Mouse (Mus musculus): ENCODE data around the gene Itpk1. TPM values are rescaled to one million over a fixed set of nuclear protein-coding genes. Genes with fewer than 3 reads are reported as not detected.

The Itpk1 gene
- polyA plus RNA-seq, 2 experiments from 2014 or later = 16.2 to 18.4 TPM

- no peak for ATAC-seq
These were observed 153.5 kb downstream of the Itpk1 start for GRCm38 (mm10) chr12:102551186-102551585.

GRCm38 (mm10) chr12:102550529-102550928, 154.2 kb downstream of the Itpk1 start:
- no peak for ATAC-seq

GRCm38 (mm10) chr12:102545122-102545521, 159.6 kb downstream of the Itpk1 start:
- ATAC-seq = no peak

DNA sequence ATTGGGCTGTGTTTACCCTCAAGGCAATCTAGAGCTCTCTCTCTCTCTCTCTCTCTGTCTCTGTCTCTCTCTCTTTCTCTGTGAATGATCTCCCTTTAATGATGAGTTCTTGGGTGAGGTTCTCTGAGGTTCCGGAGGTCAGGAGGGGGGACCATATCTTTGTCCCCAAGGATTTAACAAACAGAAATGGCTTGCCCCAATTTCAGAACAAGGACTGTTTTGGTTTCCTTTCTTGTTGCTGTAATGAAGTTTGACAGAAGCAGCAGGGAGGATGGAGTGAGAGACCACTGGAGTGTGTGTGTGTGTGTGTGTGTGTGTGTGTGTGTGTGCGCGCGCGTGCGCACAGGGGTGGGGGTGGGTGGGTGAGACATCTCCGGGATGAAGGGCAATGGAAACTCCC, 163.6 kb downstream of the Itpk1 start:
- ATAC-seq = no peak

DNA sequence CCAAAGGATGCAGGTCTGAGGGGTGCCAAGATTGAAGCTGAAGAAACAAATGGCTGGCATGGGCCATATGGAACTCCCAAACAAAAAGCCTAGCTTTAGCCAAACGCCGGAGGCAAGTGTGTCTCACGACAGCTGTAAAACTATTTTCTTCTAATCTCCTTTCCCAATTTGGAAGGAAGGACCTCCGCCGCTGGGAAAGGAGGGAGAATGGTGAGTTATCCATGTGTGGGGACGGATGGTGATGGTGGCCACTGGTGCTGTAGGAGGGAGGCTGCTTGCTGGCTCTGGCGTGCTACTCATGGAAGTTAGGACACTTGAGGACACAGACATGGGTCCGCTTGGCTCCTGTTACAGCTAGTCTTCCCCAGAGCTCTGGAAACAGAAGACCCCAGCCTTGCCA, 164.5 kb downstream of the Itpk1 start:
- no peak for ATAC-seq

GRCm38 (mm10) chr12:102535796-102536195, 168.9 kb downstream of the Itpk1 start:
- no peak for ATAC-seq

DNA sequence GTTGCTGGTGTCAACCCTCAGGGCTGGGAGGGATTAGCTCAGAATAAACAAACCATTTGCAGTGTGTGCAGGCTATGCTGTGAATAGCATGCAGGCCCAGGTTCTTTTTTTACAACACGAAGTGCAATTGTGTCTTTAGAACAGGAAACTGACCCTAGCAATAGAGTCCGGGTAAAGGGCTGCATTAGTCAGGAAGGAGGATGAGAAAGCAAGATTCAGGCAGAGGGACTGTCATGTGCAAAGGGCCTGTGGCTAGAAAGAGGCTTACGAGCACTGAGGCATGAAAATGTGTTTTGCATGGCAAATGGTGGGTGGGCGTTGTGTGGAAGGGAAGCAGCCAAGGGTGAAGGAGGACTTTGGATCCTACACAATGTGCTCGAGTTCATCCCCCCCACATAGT, 176.7 kb downstream of the Itpk1 start:
- no peak for ATAC-seq

GRCm38 (mm10) chr12:102524760-102525159, 180.0 kb downstream of the Itpk1 start:
- no peak for ATAC-seq

- ATAC-seq = no peak
These were observed 180.5 kb downstream of the Itpk1 start for GRCm38 (mm10) chr12:102524216-102524615.

- no peak for ATAC-seq
These were observed 182.9 kb downstream of the Itpk1 start for GRCm38 (mm10) chr12:102521777-102522319.

DNA sequence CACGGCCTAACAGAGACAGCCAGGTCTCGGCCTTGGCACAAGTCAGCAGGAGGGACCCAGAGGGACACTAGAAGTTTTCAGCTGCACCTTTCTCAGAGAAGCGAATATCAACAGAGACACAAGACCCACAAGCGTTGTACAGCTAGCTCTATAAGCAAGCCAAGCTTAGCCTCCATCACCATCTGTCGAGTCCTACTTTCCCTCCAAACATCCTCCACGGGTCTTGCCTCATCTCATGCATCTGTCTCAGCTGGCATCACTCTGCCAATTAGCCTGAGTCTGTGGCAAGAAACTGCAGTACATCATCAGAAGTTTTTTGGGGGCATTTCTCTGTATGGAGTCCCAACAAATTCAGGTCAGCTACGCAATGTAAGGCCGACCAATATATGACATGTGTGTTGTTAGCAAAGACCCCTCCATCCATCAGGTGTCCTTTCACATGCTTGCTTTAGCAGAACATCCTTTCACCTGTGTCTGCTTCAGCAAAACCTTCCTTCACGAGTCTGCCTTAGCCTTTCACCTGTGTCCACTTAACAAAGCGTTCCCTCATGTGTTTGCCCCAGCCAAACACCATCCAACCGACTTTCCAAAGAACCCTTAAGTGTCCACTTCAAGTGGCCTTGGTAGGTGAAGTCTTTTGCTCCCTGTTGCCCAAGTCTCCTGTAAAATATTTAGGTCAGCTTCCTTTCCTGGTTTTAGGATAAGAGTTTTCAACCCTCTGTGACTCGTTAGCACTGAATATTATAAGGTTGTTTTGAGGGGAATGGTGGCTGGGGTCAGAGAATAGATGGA, 184.6 kb downstream of the Itpk1 start:
- ATAC-seq = no peak

Other genes with a start within 250 kb of the Itpk1 start
- 10 to 100 TPM; 27.5 to 27.9 TPM for gene Golga5, start 235.8 kb downstream of the Itpk1 start, polyA plus RNA-seq (2017; shearing (Covaris generic))
- not detected for gene Chga, start 150.0 kb downstream of the Itpk1 start, polyA plus RNA-seq (2017; shearing (Covaris generic))
- gene Moap1, start 38.7 kb upstream of the Itpk1 start, polyA plus RNA-seq (2017; shearing (Covaris generic)) = 1 to 10 TPM; 6.5 to 8.3 TPM
- 10 to 100 TPM in 1 of 2 experiments, 1 to 10 TPM in 1; 8.5 to 10.1 TPM for gene Tmem251, start 38.8 kb upstream of the Itpk1 start, polyA plus RNA-seq (2017; shearing (Covaris generic))
- gene Gm28051, start 52.8 kb upstream of the Itpk1 start, polyA plus RNA-seq (2017; shearing (Covaris generic)) = not detected
- gene Gon7, start 52.9 kb upstream of the Itpk1 start, polyA plus RNA-seq (2017; shearing (Covaris generic)) = 10 to 100 TPM; 28.3 to 29.3 TPM
- gene Ubr7, start 53.0 kb upstream of the Itpk1 start, polyA plus RNA-seq (2017; shearing (Covaris generic)) = 10 to 100 TPM; 23.8 to 24.3 TPM
- gene Gm20604, start 53.7 kb upstream of the Itpk1 start, polyA plus RNA-seq (2017; shearing (Covaris generic)) = 1 to 10 TPM; 7.1 to 9.1 TPM
- 1 to 10 TPM; 8.6 to 8.7 TPM for gene Btbd7, start 173.5 kb upstream of the Itpk1 start, polyA plus RNA-seq (2017; shearing (Covaris generic))
- not detected for gene Cox8c, start 194.4 kb upstream of the Itpk1 start, polyA plus RNA-seq (2017; shearing (Covaris generic))
- gene Unc79, start 243.9 kb upstream of the Itpk1 start, polyA plus RNA-seq (2017; shearing (Covaris generic)) = under 1 TPM; 0.32 to 0.60 TPM